Mouse (Mus musculus): ENCODE results near the gene Eps15.
A peak's percentile ranks its signal among the peaks of the same experiment; 100 is the strongest.
"Not testable (repeated sequence)": the region's sequence is repeated elsewhere in the genome, so short reads cannot be mapped to it uniquely, and the experiment has no call there.

The Eps15 gene

GRCm38 (mm10) chr4:109393902-109394301 is 113.8 kb downstream of the Eps15 start:
- no peak for ATAC-seq (ENCODE audit: insufficient number of reproducible peaks, low FRiP score, low TSS enrichment)

- no peak for ATAC-seq (ENCODE audit: insufficient number of reproducible peaks, low FRiP score, low TSS enrichment)
These were observed 114.4 kb downstream of the Eps15 start for GRCm38 (mm10) chr4:109394314-109395074.

GRCm38 (mm10) chr4:109400366-109400980 is 120.4 kb downstream of the Eps15 start:
- no peak for ATAC-seq (ENCODE audit: insufficient number of reproducible peaks, low FRiP score, low TSS enrichment)

GRCm38 (mm10) chr4:109401176-109401689 is 121.2 kb downstream of the Eps15 start:
- ATAC-seq (ENCODE audit: insufficient number of reproducible peaks, low FRiP score, low TSS enrichment) = no peak

GRCm38 (mm10) chr4:109404908-109405307 is 124.8 kb downstream of the Eps15 start:
- ATAC-seq (ENCODE audit: insufficient number of reproducible peaks, low FRiP score, low TSS enrichment) = not testable (repeated sequence)

GRCm38 (mm10) chr4:109405415-109405814 is 125.3 kb downstream of the Eps15 start:
- ATAC-seq (ENCODE audit: insufficient number of reproducible peaks, low FRiP score, low TSS enrichment) = no peak

GRCm38 (mm10) chr4:109406054-109406485 is 126.0 kb downstream of the Eps15 start:
- ATAC-seq (ENCODE audit: insufficient number of reproducible peaks, low FRiP score, low TSS enrichment) = peak; percentile 38; the same call in 1 of the 2 replicates

GRCm38 (mm10) chr4:109406486-109407175 is 126.6 kb downstream of the Eps15 start, which contains the start of gene Ttc39a:
Gene Ttc39a, plus strand, starts transcription at chr4:109406623.
- ATAC-seq (ENCODE audit: insufficient number of reproducible peaks, low FRiP score, low TSS enrichment) = peak; percentile 79

- ATAC-seq (ENCODE audit: insufficient number of reproducible peaks, low FRiP score, low TSS enrichment) = no peak
These were observed 127.1 kb downstream of the Eps15 start for GRCm38 (mm10) chr4:109407176-109407520.

- ATAC-seq (ENCODE audit: insufficient number of reproducible peaks, low FRiP score, low TSS enrichment) = peak; percentile 3; the same call in 1 of the 2 replicates
These were observed 127.8 kb downstream of the Eps15 start for GRCm38 (mm10) chr4:109407701-109408485.

GRCm38 (mm10) chr4:109410681-109411376 is 130.8 kb downstream of the Eps15 start:
- ATAC-seq (ENCODE audit: insufficient number of reproducible peaks, low FRiP score, low TSS enrichment) = no peak

- ATAC-seq (ENCODE audit: insufficient number of reproducible peaks, low FRiP score, low TSS enrichment) = no peak
These were observed 131.4 kb downstream of the Eps15 start for GRCm38 (mm10) chr4:109411377-109411967.

GRCm38 (mm10) chr4:109412233-109412632 is 132.2 kb downstream of the Eps15 start:
- ATAC-seq (ENCODE audit: insufficient number of reproducible peaks, low FRiP score, low TSS enrichment) = no peak

GRCm38 (mm10) chr4:109417998-109418397 is 137.9 kb downstream of the Eps15 start:
- ATAC-seq (ENCODE audit: insufficient number of reproducible peaks, low FRiP score, low TSS enrichment) = no peak

- ATAC-seq (ENCODE audit: insufficient number of reproducible peaks, low FRiP score, low TSS enrichment) = no peak
These were observed 138.9 kb downstream of the Eps15 start for GRCm38 (mm10) chr4:109419017-109419416.

- no peak for ATAC-seq (ENCODE audit: insufficient number of reproducible peaks, low FRiP score, low TSS enrichment)
These were observed 139.5 kb downstream of the Eps15 start for GRCm38 (mm10) chr4:109419563-109419962.

- no peak for ATAC-seq (ENCODE audit: insufficient number of reproducible peaks, low FRiP score, low TSS enrichment)
These were observed 140.2 kb downstream of the Eps15 start for GRCm38 (mm10) chr4:109420138-109420795.

- no peak for ATAC-seq (ENCODE audit: insufficient number of reproducible peaks, low FRiP score, low TSS enrichment)
These were observed 141.5 kb downstream of the Eps15 start for GRCm38 (mm10) chr4:109421608-109422007.

- ATAC-seq (ENCODE audit: insufficient number of reproducible peaks, low FRiP score, low TSS enrichment) = no peak
These were observed 142.4 kb downstream of the Eps15 start for GRCm38 (mm10) chr4:109422436-109422835.

Measured in cerebellum, adult (tissue).